Mouse (Mus musculus) spleen, adult 2 months (tissue): ENCODE data around the gene Hpse.

ENCODE experiments used
- CTCF ChIP-seq: fragments of 200-500 bp; IDR thresholded peaks from 2 replicates; pipeline ENCODE4 v1.5.1; 2011; ENCODE audit warnings: mild to moderate bottlenecking, inconsistent platforms; ENCODE audit not compliant: insufficient read depth, insufficient read length, insufficient replicate concordance; ENCODE audit errors: extremely low read depth
- POLR2A ChIP-seq: fragments of 200-500 bp; IDR thresholded peaks from 2 replicates; pipeline ENCODE4 v1.6.1; 2011; ENCODE audit warnings: low read depth, low read length, inconsistent platforms

- TF ChIP-seq CTCF (no peak), POLR2A (no peak)
Measured at GRCm38 (mm10) chr5:100702325-100702724, 17.2 kb downstream of the Hpse start.
